Mouse (Mus musculus) frontal cortex, postnatal 14 days (tissue): ENCODE results near the gene Ncbp3.

ENCODE experiments used
- DNase-seq, 2 experiments: peaks; one replicate each; pipeline ENCODE4 v3.0.0; 2022; ENCODE audit warnings: low spot score in 2 of 2

Ncbp3 gene

DNA sequence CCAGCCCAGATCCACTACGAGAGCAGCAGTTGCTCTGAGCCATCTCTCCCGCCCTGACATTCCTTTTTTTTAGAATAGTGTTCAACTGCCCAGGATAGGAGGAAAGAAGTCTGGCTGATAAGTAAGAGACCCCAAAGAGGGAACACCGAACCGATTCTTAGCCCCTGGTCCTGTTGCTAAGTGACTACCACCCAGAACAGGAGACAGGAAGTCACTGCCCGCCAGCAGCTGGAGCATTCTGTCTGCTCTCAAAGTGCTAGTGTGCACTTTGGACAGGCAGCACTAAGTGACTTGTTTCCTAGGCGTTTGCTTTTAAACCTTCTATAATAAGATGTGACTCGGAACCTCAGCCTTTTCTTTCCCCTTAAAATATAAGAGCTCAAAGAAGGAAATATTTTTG, 37.8 kb downstream of the Ncbp3 start:
- no peak for DNase-seq

DNA sequence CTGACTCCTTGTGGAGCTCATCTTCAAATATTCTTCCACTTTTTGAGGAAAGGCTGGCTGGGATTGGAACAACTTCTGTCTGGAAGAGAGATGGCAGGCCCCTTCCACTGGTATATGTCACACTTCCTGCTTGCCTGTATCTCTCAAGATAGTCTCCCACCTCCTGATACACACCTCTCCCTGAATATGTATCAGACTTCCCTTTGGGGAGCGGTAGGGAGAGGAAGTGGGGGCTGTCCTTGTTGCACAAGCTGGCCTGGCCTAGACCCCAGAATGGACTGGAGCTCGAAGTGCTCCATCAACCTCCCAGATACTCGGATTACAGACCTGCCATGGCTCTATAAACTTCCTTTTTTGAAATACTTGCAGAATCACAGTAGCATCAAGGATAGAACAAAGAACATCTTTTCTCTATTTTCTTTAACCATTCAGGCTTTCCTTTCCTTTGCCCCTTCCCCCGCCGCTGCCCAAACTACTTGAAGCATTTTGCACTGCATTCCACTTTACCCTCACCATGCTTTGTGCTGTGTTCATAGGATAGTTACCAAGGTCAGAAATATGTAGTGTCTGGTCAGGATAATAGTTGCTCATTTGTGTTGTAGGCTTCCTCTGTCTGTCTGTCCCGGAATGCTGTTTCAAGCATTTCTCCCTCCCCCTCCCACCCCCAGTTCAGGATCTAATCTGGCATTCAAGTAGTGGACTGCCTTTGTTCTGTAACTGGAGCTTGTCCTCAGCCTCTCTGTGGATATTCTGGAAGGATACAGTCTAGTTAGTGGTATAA, 40.3 kb downstream of the Ncbp3 start:
- no peak for DNase-seq

DNA sequence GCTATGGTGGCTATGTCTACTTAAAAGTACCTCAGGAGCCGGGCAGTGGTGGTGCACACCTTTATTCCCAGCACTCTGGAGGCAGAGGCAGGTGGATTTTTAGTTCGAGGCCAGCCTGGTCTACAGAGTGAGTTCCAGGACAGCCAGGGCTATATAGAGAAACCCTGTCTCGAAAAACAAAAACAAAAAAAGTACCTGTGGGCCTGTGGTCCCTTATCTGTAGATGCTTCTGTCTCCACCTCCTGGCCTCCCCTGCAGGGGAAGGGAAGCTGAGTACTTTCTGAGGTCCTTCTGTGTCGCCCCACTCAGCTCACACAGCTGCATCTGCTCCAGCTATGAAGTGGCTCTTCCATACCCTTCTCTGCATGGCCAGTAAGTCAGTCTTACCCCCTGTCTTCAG, 42.7 kb downstream of the Ncbp3 start, which contains the start of gene Itgae:
TSS of gene Itgae (plus strand) at position 301 of the 400 bp plus-strand sequence.
- no peak for DNase-seq

DNA sequence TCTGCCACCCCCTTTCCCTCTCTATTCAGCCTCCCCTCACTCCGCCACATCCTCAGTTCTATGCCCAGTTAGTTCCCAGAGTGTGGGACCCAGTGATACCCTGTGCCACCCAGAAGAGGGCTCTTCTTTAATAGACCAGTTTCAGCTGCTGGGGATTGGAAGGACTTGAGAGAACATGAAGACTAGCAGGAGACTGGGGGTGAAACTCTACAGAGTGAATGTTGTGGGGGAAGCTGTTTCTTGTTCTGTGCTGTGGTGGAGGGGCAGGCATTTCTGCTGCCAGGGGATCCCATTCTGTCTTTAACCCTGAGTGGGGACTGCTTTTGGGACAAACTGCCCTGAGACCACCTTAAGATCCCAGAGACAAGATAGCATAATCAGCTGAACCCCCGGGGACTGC, 43.2 kb downstream of the Ncbp3 start:
- DNase-seq: no peak

DNA sequence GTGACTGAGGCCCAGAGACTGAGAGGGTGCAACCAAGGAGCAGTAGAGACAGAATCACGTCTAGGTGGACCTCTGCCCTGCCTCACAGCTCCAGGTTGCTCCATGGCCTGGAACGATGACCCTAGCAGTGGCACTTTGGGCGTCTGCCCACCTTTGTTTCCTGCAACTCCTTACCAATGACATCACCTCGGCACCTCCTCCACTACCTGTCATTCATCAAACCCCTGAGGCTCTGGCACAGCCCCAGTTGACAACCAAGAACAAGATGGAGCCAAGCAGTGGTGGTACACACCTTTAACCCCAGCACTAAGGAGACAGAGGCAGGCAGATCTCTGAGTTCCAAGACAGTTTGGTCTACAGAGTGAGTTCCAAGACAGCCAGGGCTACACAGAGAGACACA, 44.5 kb downstream of the Ncbp3 start:
- no peak for DNase-seq

DNA sequence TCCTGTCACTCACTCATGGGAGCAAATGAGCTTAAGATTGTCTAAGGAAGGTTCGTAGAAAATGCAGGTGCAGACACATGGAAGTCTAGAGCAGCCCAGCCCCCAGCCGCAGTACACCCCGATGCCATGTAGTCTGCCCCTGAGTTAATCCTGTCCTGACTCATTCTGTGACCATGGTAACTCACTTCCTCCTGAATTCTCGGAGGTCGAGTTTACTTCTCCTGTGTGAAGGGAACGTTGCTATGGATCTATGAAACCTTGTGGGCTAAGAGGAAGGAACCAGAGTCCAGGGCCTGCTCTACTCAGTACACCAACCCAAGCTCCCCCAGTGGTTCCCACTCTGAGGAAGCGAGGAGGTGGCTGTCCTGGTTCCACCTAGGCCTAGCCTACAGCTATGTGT, 45.3 kb downstream of the Ncbp3 start:
- DNase-seq: no peak

DNA sequence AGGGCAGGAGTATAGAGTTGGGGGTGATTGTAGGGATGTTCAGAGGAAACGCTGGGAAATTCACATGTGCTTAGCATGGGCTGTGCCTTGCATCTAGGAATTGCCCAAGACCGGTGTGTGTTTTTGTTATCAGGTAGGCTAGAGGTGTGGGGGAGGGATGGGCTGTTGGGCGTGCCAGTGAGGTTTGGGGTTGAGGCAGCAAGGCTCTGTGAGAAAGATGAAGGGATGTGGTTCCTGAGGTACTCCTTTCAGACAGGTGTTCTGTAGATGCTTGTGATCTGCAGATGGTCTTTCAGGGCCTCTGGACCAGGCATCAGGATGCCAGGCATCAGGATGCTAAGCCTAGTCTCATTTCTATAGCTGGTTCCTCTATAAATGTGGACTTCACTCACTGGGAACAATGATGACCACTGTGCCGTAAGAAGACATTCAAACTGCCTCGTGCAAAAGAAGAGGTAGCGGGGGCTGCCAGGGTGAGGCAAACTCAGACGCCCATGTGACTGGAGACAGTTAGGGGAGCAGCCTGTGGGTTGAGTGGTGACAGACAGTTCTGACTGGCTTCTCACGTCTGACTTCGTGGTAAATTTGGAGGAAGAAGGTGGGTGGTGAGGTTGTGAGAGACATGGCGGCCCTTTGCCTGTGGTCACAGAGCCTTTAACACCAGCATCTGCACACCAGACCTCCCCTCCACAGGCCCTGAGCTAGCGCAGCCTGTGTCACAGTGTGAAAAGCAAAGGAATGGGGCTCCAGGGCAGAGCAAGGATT, 46.8 kb downstream of the Ncbp3 start:
- no peak for DNase-seq

DNA sequence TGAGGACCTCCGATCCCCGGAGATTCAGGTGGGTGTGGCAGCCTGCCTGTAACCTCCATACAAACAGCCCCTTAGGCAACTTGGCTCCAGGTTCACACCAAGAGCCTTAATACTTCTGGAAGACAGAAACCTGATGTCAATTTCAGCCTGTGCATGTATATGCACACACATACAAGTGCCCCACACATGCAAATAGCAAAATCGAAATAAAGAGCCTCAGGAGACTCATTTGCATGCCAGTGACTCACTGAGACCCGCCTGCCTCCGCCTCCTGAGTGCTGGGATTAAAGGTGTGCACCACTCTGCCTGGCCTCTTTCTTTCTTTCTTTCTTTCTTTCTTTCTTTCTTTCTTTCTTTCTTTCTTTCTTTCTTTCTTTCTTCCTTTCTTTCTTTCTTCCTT, 51.3 kb downstream of the Ncbp3 start:
- no peak for DNase-seq

DNA sequence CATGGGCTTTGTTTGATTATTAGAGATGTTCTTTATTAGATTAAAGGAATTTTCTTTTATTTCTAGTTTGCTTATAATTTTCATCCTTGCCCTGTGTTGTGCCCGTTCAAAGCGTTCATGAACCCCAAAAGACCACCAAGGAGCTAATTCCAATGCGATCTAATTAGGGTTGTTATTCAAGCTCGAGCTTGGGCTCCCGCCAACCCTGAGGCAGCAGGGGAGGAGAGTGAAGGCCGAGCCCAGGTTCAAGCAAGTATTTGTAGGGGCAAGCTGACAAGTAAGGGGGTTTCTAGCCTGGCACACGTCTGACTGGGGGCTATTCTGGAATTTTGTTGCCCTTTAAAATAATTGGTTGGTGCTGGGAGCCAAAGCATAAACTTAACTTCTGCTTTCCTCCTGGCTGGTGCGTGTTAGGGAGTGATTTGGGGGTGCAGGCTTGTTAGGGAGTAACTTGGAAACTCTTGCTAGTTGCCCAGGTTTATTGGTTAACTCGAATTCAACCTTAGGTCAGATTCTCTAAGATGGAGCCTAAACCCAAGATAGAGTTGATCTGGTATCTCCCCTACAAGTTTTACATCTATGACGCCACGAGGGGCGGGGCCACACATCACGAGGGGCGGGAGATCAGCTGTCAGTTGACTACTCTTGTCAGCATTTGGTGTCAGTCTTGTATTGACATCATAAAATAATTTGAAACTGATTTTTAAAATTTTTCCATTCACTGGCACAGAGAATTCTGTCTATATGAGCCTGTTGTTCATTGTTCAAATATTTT, 52.6 kb downstream of the Ncbp3 start:
- DNase-seq: no peak

DNA sequence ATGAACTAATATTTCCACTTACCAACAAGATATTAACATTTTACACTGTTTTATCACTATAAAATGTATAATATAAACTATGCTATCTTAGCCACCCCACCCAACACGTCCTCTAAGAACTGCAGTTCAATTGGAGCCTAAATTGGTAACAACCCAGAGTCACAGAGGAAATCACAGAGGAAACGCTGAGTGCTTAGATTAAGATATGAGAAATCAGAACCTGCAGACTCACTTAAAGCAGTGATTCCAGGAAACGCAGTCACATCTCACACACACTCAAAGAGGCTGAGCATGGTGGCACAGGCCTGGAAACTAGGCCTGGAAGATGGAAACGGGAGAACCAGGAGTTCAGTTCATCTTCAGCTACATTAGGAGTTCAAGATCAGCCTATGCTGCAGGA, 53.7 kb downstream of the Ncbp3 start:
- no peak for DNase-seq

DNA sequence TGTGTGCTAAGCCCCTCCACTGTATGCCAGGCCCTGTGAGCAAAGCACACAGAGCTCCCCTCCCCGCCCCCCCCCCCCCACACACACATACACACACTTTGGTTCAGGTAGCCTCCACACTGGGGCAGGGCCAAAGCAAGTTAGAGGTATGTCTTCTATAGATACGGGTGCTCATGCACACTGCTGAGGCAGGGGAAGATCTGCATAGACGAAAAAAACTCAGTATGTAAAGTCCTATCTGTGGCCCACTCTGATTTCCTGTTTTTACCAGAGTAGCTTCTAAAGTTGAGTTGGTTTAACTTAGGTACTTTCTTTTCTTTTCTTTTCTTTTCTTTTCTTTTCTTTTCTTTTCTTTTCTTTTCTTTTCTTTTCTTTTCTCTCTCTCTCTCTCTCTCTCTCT, 57.7 kb downstream of the Ncbp3 start:
- no peak for DNase-seq

DNA sequence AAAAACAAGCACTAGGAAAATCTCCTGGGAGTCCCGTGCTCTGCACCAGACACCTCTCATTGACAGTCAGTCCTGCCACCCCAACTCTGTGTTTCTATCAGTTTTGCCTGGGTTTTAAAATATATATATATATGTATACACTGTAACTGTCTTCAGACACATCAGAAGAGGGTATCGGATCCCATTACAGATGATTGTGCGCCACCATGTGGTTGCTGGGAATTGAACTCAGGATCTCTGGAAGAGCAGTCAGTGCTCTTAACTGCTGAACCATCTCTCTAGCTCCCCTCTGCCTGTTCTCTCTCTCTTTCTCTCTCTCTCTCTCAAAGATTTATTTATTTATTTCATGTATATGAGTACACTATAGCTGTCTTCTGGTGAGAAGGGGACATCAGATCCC, 59.8 kb downstream of the Ncbp3 start:
- peak; percentile 49 to 61 for DNase-seq

DNA sequence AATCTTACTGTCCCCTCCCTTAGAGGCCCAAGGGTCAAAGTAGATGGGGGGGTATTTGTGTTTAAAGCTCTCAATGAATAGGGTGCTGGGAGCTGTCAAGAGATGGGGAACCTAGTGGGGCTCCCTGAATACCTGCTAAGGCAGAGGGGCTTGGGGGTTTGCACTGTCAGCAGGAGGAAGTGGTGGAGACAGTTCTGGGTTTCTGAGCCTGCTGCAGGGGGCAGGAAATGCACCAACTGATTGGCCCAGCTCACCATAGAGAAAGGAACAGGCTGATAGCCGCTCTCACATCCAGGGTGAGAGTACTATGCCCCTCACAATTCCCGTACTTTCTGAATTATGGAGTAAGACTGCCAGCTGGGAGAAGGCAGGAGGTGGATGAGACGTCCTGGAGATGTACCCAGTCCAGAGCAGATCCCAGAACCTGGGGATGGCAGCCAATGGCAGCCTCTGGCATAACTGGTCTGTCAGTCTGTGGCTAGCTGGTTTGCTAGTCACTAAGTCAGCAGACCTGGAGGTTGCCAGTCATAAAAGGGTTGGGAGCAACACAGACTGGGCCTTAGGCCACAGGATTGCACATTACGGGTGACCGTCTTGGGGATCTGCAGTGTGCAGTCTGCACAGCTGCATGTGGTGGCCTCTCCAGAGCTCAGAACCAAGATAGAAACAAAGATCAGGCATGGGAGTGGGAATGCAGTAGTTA, 60.8 kb downstream of the Ncbp3 start:
- DNase-seq: no peak

DNA sequence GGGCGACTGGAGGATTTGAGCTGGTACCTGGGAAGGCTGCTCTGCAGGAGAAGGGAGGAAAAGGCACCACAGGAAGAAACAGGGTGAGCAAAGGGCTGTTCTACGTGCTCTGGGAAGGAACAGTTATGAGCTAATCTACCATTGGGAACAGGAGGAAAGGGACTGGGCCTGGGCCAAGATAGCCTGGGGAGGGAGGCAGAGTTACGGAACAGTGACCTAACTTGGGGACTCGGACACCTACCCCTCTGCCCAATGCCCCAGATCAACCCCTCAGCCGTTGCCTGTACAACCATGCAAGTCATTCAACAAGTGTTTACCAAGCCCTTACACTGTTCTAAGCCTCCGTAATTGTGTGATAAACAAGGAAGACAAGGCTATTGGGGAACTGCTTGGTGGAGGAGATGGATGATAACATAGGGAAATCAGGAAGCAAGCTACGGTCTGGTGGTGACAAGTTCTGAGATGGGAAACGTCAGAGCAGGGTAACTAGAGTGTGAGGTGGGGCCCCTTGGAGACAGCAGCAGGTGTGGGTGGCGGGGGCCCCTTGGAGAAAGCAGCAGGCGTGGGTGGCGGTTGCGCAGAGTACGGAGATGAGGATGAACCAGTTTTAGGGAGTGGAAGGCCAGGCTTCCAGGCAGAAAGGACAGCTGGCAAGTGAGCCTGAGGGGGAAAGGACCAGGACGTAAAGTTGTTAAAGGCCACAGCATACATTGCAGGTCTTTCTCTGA, 61.5 kb downstream of the Ncbp3 start:
- no peak for DNase-seq

DNA sequence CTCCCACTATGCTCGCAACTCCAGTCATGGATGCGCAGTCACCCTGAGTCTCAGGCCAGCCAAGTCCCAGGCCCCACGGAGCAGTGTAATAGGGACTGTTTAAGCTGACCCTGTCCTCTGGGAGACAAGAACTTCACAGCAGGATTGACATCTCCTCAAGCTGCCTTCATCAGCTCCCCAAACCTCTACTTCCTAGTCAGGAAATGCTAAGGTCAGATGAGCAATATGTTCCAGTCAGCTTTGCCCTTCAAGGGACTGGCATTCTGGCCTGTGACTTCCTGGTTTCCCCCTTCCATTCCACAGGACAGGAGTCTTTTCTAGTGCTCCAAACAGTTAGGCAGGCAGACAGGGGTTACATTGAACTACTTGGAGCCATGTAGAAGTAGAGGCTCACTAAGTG, 62.4 kb downstream of the Ncbp3 start:
- no peak for DNase-seq

DNA sequence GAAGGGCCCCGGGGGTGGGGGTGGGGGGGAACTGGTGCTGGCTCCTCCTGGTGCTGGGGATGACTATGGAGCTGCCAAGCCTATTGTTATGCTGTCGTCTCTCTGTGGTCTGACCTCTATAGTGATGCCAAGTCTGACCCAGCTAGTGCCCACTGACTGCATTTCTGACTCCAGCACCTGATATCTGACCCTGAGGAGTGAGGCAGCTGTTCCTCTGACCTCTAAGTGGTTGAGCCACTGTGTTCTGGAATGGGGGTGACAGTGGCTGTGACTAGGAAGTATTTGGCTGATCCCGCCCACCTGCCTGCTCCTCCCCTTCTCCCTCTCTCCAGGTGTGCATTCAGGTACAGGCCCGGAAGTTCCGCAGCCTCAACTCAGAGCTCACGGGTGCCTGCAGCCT, 63.8 kb downstream of the Ncbp3 start:
- no peak for DNase-seq

DNA sequence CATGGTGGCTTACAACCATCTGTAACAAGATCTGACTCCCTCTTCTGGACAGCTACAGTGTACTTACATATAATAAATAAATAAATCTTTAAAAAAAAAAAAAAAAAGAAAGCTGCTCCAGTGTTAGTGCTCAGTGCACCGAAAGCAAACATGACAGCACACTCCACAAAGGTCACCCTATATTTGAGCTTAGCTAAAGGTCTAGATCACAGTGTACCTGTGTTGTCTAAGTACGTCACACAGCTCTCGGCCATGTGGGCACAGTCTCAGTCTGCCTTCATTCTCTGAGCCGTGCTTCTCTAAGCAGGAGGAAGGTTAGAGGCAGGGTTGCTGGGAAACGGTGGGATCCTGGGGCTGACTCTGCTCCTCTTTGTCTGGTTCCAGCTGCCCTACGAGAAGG, 78.9 kb downstream of the Ncbp3 start:
- no peak for DNase-seq

DNA sequence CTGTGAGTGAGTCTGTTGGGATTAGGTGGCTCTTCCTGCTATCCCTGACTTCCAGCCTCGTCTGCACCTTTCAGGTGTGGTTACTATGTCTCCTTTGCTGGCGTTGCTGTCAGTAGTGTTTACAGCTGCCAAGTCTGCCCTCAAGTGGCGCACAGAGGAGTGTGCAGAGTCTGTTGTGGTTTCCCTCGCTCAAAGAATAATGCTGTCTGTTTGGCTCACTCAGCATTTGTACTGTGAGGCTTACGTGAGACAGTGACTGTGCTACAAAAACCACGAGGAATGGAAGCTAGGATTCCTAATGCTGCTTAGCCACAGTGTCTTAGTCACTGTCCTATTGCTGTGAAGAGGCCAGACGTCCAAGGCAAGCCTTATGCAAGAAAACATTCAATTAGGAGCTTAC, 83.4 kb downstream of the Ncbp3 start:
- no peak for DNase-seq

DNA sequence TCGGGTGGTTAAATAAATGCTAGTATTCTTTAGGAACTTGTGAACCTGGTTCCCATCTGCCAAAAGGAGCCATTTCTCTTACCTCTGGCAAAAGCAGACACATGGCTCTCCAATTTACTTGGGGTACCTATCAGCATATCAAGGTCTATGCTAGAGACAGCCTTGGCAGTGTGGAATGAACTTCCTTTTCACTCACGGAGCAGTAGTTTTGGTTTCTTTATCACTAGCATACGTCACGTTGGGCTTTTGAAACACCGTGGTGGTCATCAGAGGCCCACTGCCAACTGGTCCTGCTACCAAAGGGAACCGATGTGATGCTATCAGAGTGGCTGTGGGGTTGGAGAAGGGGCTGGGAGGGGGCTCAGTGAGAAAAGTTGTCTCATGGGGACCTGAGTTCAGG, 85.4 kb downstream of the Ncbp3 start:
- no peak for DNase-seq

DNA sequence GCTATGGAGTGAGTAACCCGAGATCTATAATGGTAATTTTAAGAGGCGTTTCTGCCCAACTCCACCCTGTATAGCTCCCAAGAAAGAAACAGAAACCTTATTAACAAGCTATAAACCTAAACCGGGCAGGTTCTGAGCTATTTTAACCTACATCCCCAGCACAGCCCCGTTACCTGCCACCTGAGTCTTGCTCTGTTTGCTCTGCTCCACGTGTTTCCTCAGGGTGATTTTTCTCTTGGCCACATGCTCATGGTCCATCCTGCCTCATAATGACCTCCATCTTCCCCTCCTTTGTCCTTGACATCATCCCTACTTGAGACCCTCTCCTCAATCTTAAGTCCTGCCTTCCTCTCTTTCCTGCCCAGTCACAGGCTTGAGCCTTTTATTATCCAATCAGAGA, 86.6 kb downstream of the Ncbp3 start:
- DNase-seq: no peak

DNA sequence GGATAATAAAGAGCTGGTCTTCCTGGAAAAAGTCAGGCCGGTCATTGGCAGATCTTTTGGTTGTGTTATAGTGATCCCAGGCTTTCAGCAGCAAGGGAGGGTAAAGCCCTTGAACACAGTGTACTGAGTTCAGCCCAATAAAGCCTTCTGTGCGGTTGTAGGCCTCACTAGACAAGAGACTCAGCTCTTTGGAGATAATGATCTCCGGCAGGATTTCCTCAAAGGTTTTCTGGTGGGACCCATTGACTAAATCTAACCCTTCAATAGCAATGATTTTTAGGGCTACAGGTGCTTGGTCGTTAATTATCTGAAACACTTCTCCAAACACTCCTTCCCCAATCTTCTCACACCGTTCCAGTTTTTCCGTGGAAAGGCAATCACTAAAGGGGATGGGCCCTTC, 89.0 kb downstream of the Ncbp3 start:
- DNase-seq: no peak
